Mouse (Mus musculus) forelimb bud, embryonic 11.5 days (tissue): Measurements from ENCODE around the gene Pitx3.
"Not testable (repeated sequence)": the region's sequence is repeated elsewhere in the genome, so short reads cannot be mapped to it uniquely, and the experiment has no call there.

ENCODE experiments used
- DNase-seq: peaks from one replicate; pipeline ENCODE4 v3.0.0-alpha.2; 2012; ENCODE audit warnings: low read depth, low spot score

Gene Pitx3

GRCm38 (mm10) chr19:46131694-46132525, 16.2 kb downstream of the Pitx3 start, which contains the start of gene Elovl3:
Gene Elovl3, plus strand, starts transcription at chr19:46131897.
- DNase-seq, result no peak

- no peak for DNase-seq
These were observed 16.8 kb downstream of the Pitx3 start for GRCm38 (mm10) chr19:46131283-46131682.

- DNase-seq, result not testable (repeated sequence)
These were observed 18.4 kb downstream of the Pitx3 start for GRCm38 (mm10) chr19:46129737-46130136.

- no peak for DNase-seq
These were observed 21.8 kb downstream of the Pitx3 start for GRCm38 (mm10) chr19:46126301-46126700.

GRCm38 (mm10) chr19:46124651-46125050, 23.5 kb downstream of the Pitx3 start:
- no peak for DNase-seq

DNA sequence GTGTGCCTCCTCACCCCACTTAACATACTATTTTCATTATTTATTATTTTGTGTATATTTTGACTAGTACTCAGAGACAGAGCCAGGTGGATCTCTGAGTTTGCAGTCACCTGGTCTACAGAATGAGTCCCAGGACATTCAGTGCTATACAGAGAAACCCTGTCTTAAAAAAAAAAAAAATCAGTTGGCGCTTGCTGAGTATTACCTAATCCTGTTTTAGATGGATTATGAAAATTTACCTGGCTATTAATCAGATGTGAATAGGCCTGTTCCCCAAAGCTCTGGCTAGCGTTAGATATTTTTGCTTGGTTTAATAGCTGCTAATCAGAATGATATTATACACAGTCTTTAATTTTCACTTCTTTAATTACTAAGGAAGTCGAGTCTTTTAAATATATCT, 24.2 kb downstream of the Pitx3 start:
- DNase-seq, result no peak

- no peak for DNase-seq
These were observed 27.3 kb downstream of the Pitx3 start for GRCm38 (mm10) chr19:46120872-46121271.

DNA sequence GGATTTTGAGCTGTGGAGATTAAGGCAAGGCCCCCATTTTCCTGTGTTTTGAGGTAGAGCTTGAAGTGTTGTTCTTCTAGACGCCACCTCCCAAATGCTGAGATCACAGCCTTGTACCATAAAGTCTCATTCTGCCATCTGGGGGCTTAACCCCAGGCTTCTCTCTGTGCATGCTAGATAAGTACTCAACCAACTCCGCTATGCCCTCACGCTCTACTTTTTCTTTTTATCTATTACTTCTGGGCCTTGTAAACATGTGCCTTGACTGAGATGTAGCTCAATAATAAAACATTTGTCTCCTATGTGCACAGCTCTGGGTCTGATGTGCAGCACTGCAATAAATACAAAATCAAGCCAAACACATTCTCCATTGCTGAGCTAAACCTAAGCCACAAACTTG, 28.7 kb downstream of the Pitx3 start:
- DNase-seq, result no peak

DNA sequence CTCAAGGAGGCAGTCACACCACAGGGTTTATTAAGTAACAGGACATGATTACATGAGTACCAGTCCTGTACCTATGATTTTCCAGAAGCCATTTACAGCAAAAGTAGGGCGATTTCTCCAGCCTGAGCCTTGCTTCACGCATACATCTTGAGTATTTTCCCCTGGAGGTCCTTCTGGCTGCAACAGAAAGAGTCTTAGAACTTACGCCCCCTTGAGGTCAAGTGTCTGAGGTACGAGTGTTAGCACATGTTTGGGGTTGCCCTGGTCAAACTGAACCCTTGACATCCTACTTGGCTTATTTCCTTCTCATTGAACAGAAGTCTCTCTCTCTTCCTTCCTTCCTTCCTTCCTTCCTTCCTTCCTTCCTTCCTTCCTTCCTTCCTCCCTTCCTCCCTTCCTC, 33.5 kb downstream of the Pitx3 start:
- no peak for DNase-seq

DNA sequence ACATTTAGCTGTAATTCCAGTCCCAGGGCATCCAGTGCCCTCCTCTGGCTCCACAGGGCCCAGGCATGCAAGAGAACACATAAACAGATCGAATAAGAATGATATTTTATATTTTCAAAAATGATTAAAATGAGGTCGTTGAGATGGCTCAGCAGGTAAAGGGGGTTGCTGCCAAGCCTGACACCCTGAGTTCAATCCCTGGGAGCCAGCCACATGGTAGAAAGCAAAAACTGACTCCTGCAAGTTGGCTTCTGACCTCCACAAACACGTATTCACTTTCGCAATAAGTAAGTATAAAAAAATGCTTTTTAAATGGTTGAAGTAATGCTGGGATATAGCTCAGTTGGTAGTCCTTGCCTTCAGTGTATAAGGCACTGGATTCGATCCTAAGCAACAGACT, 37.3 kb downstream of the Pitx3 start:
- no peak for DNase-seq

DNA sequence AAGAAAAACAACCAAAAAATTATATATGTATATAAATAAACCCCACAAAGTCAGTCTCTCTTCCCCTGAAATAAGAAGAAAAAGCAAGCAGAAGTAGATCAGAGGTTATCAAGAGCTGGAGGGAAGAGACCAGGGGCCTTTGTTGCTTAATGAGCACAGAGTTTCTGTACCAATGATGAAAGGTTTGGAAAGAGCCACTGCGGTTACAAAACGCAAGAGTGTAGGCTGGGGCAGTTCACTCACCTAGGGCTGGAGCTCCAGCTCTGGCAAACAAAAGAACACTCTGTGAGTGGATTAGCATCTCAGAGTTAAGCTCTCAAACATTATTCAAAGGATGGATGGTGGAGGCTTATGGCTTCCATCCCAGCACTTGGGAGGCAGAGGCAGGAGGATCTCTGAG, 37.9 kb downstream of the Pitx3 start:
- DNase-seq, result no peak

DNA sequence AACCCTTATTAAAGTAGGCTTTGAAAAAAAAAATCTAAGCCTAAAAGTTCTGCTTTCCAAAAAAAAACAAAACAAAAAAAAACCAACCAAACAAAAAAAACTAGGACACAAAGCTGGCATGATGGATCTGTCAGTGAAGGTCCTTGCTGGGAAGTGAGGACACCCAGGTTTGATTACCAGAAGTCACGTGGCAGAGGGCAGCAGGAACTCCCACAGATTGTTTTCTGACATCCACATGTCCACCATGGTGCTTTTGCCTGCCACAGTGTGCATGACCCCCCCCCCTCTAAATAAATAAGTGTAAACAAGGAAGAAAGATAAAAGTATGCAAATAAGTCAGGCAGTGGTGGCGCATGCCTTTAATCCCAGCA, 44.0 kb downstream of the Pitx3 start:
- DNase-seq, result no peak

- no peak for DNase-seq
These were observed 44.5 kb downstream of the Pitx3 start for GRCm38 (mm10) chr19:46103437-46104186.

DNA sequence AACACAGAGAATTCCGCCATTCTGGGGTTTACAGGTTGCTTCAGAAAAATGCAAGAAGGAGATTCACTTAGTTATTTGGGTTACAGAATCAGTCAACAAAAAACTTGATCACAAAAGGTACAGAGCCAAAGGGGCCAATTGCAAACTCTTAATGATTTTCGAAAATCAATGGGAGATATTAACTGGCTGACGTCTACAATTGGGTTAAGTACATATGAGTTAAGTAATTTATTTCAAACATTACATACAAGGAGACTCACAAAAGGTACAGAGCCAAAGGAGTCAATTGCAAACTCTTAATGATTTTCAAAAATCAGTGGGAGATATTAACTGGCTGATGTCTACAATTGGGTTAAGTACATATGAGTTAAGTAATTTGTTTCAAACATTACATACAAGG, 48.6 kb downstream of the Pitx3 start:
- no peak for DNase-seq

DNA sequence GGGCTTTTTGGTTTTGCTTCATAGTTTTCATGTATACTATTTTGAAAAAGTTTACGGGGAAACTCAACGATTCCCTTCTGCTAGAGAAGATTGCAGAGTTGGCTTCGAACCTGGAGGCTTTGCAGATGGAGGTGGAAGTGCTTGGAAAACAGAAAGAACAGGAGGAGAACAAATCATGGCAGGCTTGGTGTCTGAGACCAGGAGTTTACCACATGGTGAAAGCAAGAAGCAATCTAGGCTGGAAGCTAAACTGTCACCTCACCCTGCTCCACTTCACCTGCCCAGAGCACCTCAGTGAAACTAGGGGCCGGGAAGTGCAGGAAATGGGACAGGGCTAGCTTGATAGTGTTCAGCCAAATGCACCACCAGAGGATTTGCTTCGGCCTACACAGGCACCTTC, 51.7 kb downstream of the Pitx3 start:
- DNase-seq, result no peak

DNA sequence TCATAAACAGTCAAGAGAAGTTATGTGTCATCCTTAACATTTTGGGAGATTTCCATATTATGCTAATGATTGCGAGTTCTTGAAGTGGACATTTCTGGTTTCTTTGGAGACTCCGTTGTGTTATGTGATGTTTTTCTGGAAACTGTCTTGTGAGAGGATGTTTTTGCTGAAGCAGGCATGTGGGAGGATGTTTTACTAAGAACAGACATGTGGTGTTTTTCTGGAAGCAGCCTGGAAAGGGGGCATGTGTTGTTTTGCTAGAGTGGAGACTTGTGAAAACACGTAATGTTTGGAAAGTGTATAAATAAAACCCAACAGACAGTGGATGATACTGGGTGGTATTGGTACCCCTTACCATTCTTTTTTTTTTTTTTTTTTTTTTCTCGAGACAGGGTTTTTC, 52.8 kb downstream of the Pitx3 start:
- no peak for DNase-seq

- no peak for DNase-seq
These were observed 54.0 kb downstream of the Pitx3 start for GRCm38 (mm10) chr19:46094144-46094543.

DNA sequence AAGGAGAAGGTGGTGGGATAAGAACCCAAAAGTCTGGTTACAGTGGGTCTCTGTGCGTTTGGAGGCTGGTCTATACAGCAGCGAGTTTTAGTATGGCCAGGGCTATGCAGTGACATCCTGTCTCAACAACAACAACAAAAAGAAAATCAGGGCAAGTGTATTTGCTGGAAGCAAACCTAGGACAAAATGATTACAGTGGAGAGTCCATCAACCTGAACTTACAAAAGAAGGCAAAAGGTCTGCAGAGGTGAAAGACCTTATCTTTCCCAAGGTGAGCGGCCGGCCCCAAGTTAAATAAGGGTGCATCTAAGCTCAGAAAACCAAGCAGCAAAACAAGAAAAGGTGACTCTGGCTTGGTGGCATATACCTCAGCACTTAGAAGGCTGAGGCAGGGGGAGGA, 56.5 kb downstream of the Pitx3 start:
- no peak for DNase-seq

DNA sequence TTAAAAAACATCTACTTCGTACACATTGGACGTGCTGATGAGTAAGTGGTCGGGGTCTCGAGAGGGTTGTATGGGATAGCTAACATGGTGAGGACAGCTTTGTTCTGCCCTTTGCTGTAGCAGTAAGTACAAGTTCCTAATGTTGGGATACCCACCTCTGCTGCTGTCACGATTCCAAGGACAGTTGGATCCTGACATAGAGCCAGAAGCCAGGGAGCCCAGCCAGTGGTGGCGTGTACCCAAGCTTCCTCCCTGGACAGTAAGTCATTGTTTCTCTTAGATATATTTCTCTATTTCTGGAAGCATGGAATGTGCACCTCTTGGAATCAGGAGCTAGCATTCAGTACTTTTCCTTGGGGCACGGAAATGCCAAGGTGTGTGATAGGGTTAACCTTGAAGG, 60.3 kb downstream of the Pitx3 start:
- no peak for DNase-seq

- peak; percentile 62 for DNase-seq
These were observed 61.8 kb downstream of the Pitx3 start for GRCm38 (mm10) chr19:46086337-46086736.
